Mouse (Mus musculus): ENCODE data around the gene Oxld1.
A peak's percentile ranks its signal among the peaks of the same experiment; 100 is the strongest.

- TF ChIP-seq POLR2A (IDR thresholded peaks at IDR 0.05; ENCODE audit: insufficient read depth, low read depth, low read length) (no peak), CTCF (IDR thresholded peaks at IDR 0.05) (peak; percentile 41)
Measured at GRCm38 (mm10) chr11:120458847-120459597, 1.2 kb upstream of the Oxld1 start.
